Mouse (Mus musculus) MEL (cell line): ENCODE data around the gene Pml.

ENCODE experiments used
- CTCF ChIP-seq, 3 experiments: IDR thresholded peaks in 2 of 3; conservative IDR thresholded peaks in 1 of 3; 2 replicates each; pipeline ENCODE4 v1.5.1; 2011 to 2012; ENCODE audit warnings: low read length in 3 of 3, low read depth in 2 of 3, mild to moderate bottlenecking in 2 of 3, improper control_type of control experiment in 1 of 3, inconsistent platforms in 1 of 3, mixed read lengths in 1 of 3, moderate library complexity in 1 of 3; ENCODE audit not compliant: control insufficient read depth in 1 of 3, insufficient read depth in 1 of 3, poor library complexity in 1 of 3, severe bottlenecking in 1 of 3
- EP300 ChIP-seq, 2 experiments: IDR thresholded peaks; 2 replicates each; pipeline ENCODE4 v1.6.1; 2011; ENCODE audit warnings: improper control_type of control experiment in 2 of 2, low read length in 2 of 2, low read depth in 1 of 2, mild to moderate bottlenecking in 1 of 2
- MAZ ChIP-seq: IDR thresholded peaks from 2 replicates; pipeline ENCODE4 v1.6.1; 2012; ENCODE audit warnings: low read depth, mild to moderate bottlenecking, inconsistent platforms, low read length, improper control_type of control experiment
- POLR2A ChIP-seq, 2 experiments: IDR thresholded peaks; 2 replicates each; pipeline ENCODE4 v1.6.1; 2011 to 2012; ENCODE audit warnings: low read length in 2 of 2, mild to moderate bottlenecking in 2 of 2, control low read depth in 1 of 2, improper control_type of control experiment in 1 of 2, low read depth in 1 of 2, moderate library complexity in 1 of 2; ENCODE audit not compliant: control insufficient read depth in 1 of 2, insufficient read depth in 1 of 2, poor library complexity in 1 of 2
- TBP ChIP-seq: IDR thresholded peaks from 2 replicates; pipeline ENCODE4 v1.8.0; 2011; ENCODE audit warnings: low read depth, low read length, improper control_type of control experiment
- TCF12 ChIP-seq: IDR thresholded peaks from 2 replicates; pipeline ENCODE4 v1.6.1; 2014; ENCODE audit warnings: low read depth, mild to moderate bottlenecking, inconsistent platforms, low read length, improper control_type of control experiment, moderate library complexity

DNA sequence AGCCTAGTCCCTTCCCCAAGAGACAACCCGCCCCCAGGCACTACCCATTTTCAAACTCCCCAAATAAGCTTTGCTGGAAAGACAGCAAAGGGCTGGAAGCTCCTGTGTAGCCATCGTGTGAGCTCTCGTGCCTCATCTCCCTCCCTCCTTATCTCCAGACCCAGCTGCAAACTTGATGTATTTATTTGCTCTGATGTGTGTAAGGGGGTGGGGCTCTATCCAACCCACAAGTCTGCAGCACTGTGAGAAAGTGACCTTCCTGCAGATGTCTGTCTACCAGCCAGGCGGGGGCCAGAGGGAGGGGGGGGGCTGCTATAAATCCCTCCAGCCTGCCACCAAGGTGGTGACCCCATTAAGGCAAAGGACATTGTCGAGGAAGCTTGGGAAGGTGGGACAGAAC, 35.7 kb downstream of the Pml start:
- TF ChIP-seq EP300 (IDR thresholded peaks at IDR 0.05; ENCODE audit: low read depth in 1 of 2, low read length in 2 of 2) (peak; percentile 52 to 71), MAZ (peak; percentile 88), CTCF (IDR thresholded peaks at IDR 0.05 in 2 of 3, conservative IDR thresholded peaks at IDR 0.05 in 1 of 3; ENCODE audit: control insufficient read depth in 1 of 3, insufficient read depth in 1 of 3, low read depth in 2 of 3, low read length in 3 of 3, poor library complexity in 1 of 3, severe bottlenecking in 1 of 3) (no peak), TBP (no peak), TCF12 (peak; percentile 85), POLR2A (IDR thresholded peaks at IDR 0.05; ENCODE audit: control insufficient read depth in 1 of 2, insufficient read depth in 1 of 2, low read depth in 1 of 2, low read length in 2 of 2, poor library complexity in 1 of 2) (no peak)
